Mouse (Mus musculus): ENCODE results near the gene Smim7. TPM values are rescaled to one million over a fixed set of nuclear protein-coding genes. Genes with fewer than 3 reads are reported as not detected.

Gene Smim7
- polyA plus RNA-seq, 1 experiment from 2014 or later, result 129 TPM

- Histone ChIP-seq H3K36me3 (ENCODE audit: control insufficient read depth, insufficient read depth, low read length) (no peaks in the 10 kb centered on the region), H3K27ac (ENCODE audit: low read depth, low read length) (no peak overlapping the region), H3K9me3 (ENCODE audit: control insufficient read depth, low read length) (no peaks in the 10 kb centered on the region), H3K27me3 (ENCODE audit: control insufficient read depth, insufficient read depth, low read length) (no peaks in the 10 kb centered on the region), H3K4me3 (ENCODE audit: low read length) (no peak overlapping the region), H3K4me2 (replicated peaks; ENCODE audit: low read depth, low read length) (no peak overlapping the region), H3K4me1 (ENCODE audit: control insufficient read depth, insufficient read depth, low read length) (peaks cover 8% of the 10 kb centered on the region; the same call in 1 of the 2 replicates), H3K9ac (ENCODE audit: low read depth, low read length) (no peak overlapping the region)
- 86% methylated on average over 3 of the region's 3 CpGs for WGBS
- ATAC-seq (ENCODE audit: low FRiP score, low TSS enrichment), result no peak
Measured at GRCm38 (mm10) chr8:72577266-72577665, 6.4 kb upstream of the Smim7 start.

GRCm38 (mm10) chr8:72575915-72576314, 5.0 kb upstream of the Smim7 start:
- Histone ChIP-seq H3K4me2 (replicated peaks; ENCODE audit: low read depth, low read length) (no peak overlapping the region), H3K9me3 (ENCODE audit: control insufficient read depth, low read length) (no peaks in the 10 kb centered on the region), H3K9ac (ENCODE audit: low read depth, low read length) (no peak overlapping the region), H3K36me3 (ENCODE audit: control insufficient read depth, insufficient read depth, low read length) (no peaks in the 10 kb centered on the region), H3K4me3 (ENCODE audit: low read length) (no peak overlapping the region), H3K27ac (ENCODE audit: low read depth, low read length) (no peak overlapping the region), H3K4me1 (ENCODE audit: control insufficient read depth, insufficient read depth, low read length) (peaks cover 9% of the 10 kb centered on the region; the same call in 1 of the 2 replicates), H3K27me3 (ENCODE audit: control insufficient read depth, insufficient read depth, low read length) (no peaks in the 10 kb centered on the region)
- 94% methylated on average over 6 of the region's 6 CpGs for WGBS
- ATAC-seq (ENCODE audit: low FRiP score, low TSS enrichment), result no peak

- no peak overlapping the region for H3K4me3 ChIP-seq (ENCODE audit: low read length)
- H3K27me3 ChIP-seq (ENCODE audit: control insufficient read depth, insufficient read depth, low read length), result no peaks in the 10 kb centered on the region
- no peak overlapping the region for H3K9ac ChIP-seq (ENCODE audit: low read depth, low read length)
- peaks cover 9% of the 10 kb centered on the region for H3K36me3 ChIP-seq (ENCODE audit: control insufficient read depth, insufficient read depth, low read length)
- H3K9me3 ChIP-seq (ENCODE audit: control insufficient read depth, low read length), result no peaks in the 10 kb centered on the region
- peaks cover 19% of the 10 kb centered on the region for H3K4me1 ChIP-seq (ENCODE audit: control insufficient read depth, insufficient read depth, low read length)
- no peak overlapping the region for H3K27ac ChIP-seq (ENCODE audit: low read depth, low read length)
- no peak for ATAC-seq (ENCODE audit: low FRiP score, low TSS enrichment)
- WGBS, result 89% methylated on average over 6 of the region's 6 CpGs
- no peak overlapping the region; the same call in 1 of the 2 replicates for H3K4me2 ChIP-seq (replicated peaks; ENCODE audit: low read depth, low read length)
Measured at GRCm38 (mm10) chr8:72573450-72573849, 2.6 kb upstream of the Smim7 start.

GRCm38 (mm10) chr8:72572507-72572906, 1.6 kb upstream of the Smim7 start:
- no peak for ATAC-seq (ENCODE audit: low FRiP score, low TSS enrichment)
- Histone ChIP-seq H3K9ac (ENCODE audit: low read depth, low read length) (peak overlapping the region; percentile 56), H3K9me3 (ENCODE audit: control insufficient read depth, low read length) (no peaks in the 10 kb centered on the region), H3K36me3 (ENCODE audit: control insufficient read depth, insufficient read depth, low read length) (peaks cover 18% of the 10 kb centered on the region), H3K4me3 (ENCODE audit: low read length) (peak overlapping the region; percentile 56), H3K4me1 (ENCODE audit: control insufficient read depth, insufficient read depth, low read length) (peaks cover 19% of the 10 kb centered on the region), H3K27ac (ENCODE audit: low read depth, low read length) (no peak overlapping the region), H3K4me2 (replicated peaks; ENCODE audit: low read depth, low read length) (peak overlapping the region; percentile 94), H3K27me3 (ENCODE audit: control insufficient read depth, insufficient read depth, low read length) (no peaks in the 10 kb centered on the region)
- WGBS, result 4% methylated on average over 10 of the region's 10 CpGs

GRCm38 (mm10) chr8:72571611-72572473, 954 bp upstream of the Smim7 start, which contains the start of gene Tmem38a:
TSS of gene Tmem38a (plus strand) at chr8:72572055.
- H3K9me3 ChIP-seq (ENCODE audit: control insufficient read depth, low read length), result no peaks in the 10 kb centered on the region
- peaks cover 19% of the 10 kb centered on the region for H3K4me1 ChIP-seq (ENCODE audit: control insufficient read depth, insufficient read depth, low read length)
- peak; percentile 16; the same call in 1 of the 2 replicates for ATAC-seq (ENCODE audit: low FRiP score, low TSS enrichment)
- peaks cover 25% of the 10 kb centered on the region for H3K36me3 ChIP-seq (ENCODE audit: control insufficient read depth, insufficient read depth, low read length)
- H3K27me3 ChIP-seq (ENCODE audit: control insufficient read depth, insufficient read depth, low read length), result no peaks in the 10 kb centered on the region
- peak within 1 kb of the TSS; percentile 62 for H3K9ac ChIP-seq (ENCODE audit: low read depth, low read length)
- WGBS, result under 1% methylated on average over 45 of the region's 45 CpGs
- H3K27ac ChIP-seq (ENCODE audit: low read depth, low read length), result peak within 1 kb of the TSS; percentile 90
- peak within 1 kb of the TSS; percentile 56 for H3K4me3 ChIP-seq (ENCODE audit: low read length)
- H3K4me2 ChIP-seq (replicated peaks; ENCODE audit: low read depth, low read length), result peak within 1 kb of the TSS; percentile 94

- H3K4me3 ChIP-seq (ENCODE audit: low read length), result no peak overlapping the region
- H3K27me3 ChIP-seq (ENCODE audit: control insufficient read depth, insufficient read depth, low read length), result no peaks in the 10 kb centered on the region
- H3K27ac ChIP-seq (ENCODE audit: low read depth, low read length), result no peak overlapping the region
- peaks cover 10% of the 10 kb centered on the region for H3K4me1 ChIP-seq (ENCODE audit: control insufficient read depth, insufficient read depth, low read length)
- H3K4me2 ChIP-seq (replicated peaks; ENCODE audit: low read depth, low read length), result no peak overlapping the region
- peaks cover 53% of the 10 kb centered on the region for H3K36me3 ChIP-seq (ENCODE audit: control insufficient read depth, insufficient read depth, low read length)
- no peak overlapping the region for H3K9ac ChIP-seq (ENCODE audit: low read depth, low read length)
- 97% methylated on average over 2 of the region's 2 CpGs for WGBS
- ATAC-seq (ENCODE audit: low FRiP score, low TSS enrichment), result no peak
- H3K9me3 ChIP-seq (ENCODE audit: control insufficient read depth, low read length), result no peaks in the 10 kb centered on the region
Measured at GRCm38 (mm10) chr8:72565970-72566369, 4.9 kb downstream of the Smim7 start.

GRCm38 (mm10) chr8:72561111-72561689, 9.7 kb downstream of the Smim7 start:
- H3K9ac ChIP-seq (ENCODE audit: low read depth, low read length), result no peak overlapping the region
- H3K27ac ChIP-seq (ENCODE audit: low read depth, low read length), result no peak overlapping the region
- no peak overlapping the region for H3K4me2 ChIP-seq (replicated peaks; ENCODE audit: low read depth, low read length)
- no peaks in the 10 kb centered on the region for H3K4me1 ChIP-seq (ENCODE audit: control insufficient read depth, insufficient read depth, low read length)
- H3K4me3 ChIP-seq (ENCODE audit: low read length), result no peak overlapping the region
- H3K27me3 ChIP-seq (ENCODE audit: control insufficient read depth, insufficient read depth, low read length), result no peaks in the 10 kb centered on the region
- H3K36me3 ChIP-seq (ENCODE audit: control insufficient read depth, insufficient read depth, low read length), result peaks cover 29% of the 10 kb centered on the region
- no peaks in the 10 kb centered on the region for H3K9me3 ChIP-seq (ENCODE audit: control insufficient read depth, low read length)
- ATAC-seq (ENCODE audit: low FRiP score, low TSS enrichment), result no peak
- 90% methylated on average over 1 of the region's 1 CpGs for WGBS

GRCm38 (mm10) chr8:72555770-72556169, 15.1 kb downstream of the Smim7 start:
- WGBS, result 57% methylated on average over 4 of the region's 4 CpGs
- H3K4me2 ChIP-seq (replicated peaks; ENCODE audit: low read depth, low read length), result no peak overlapping the region
- ATAC-seq (ENCODE audit: low FRiP score, low TSS enrichment), result no peak
- H3K4me1 ChIP-seq (ENCODE audit: control insufficient read depth, insufficient read depth, low read length), result no peaks in the 10 kb centered on the region
- peaks cover 10% of the 10 kb centered on the region; the same call in 1 of the 2 replicates for H3K36me3 ChIP-seq (ENCODE audit: control insufficient read depth, insufficient read depth, low read length)
- H3K27me3 ChIP-seq (ENCODE audit: control insufficient read depth, insufficient read depth, low read length), result no peaks in the 10 kb centered on the region
- H3K9me3 ChIP-seq (ENCODE audit: control insufficient read depth, low read length), result no peaks in the 10 kb centered on the region
- no peak overlapping the region for H3K9ac ChIP-seq (ENCODE audit: low read depth, low read length)
- no peak overlapping the region for H3K27ac ChIP-seq (ENCODE audit: low read depth, low read length)
- H3K4me3 ChIP-seq (ENCODE audit: low read length), result no peak overlapping the region

Data from kidney, embryonic 14.5 days (tissue).